Mouse (Mus musculus) Muller cell, postnatal 12 days (primary cell): ENCODE results near the gene Cdh4.

Experiments used
- DNase-seq: peaks from one replicate; pipeline ENCODE4 v3.0.0-alpha.2; 2015; ENCODE audit errors: inconsistent ontology term

Gene Cdh4

DNA sequence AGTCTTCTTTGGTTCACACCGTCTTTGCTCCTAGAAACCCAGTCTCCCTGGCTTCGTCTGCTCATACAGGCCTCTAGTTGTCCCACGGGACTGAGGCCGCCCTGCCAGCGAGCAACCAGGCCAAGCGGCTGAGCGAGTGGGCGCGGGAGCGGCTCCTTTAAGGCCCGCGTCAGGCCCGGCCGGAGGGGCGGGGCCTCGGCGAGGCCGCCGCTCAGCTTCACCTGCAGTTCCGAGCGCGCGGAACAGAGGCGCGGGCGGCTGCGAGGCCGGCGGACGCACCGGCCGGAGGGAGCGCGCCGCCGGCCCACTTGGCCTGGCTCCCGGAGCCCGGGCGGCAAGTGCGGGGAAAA is at the start of gene Cdh4:
Gene Cdh4 (plus strand): TSS at position 241 of the 350 bp plus-strand sequence.
- peak; percentile 84 for DNase-seq

DNA sequence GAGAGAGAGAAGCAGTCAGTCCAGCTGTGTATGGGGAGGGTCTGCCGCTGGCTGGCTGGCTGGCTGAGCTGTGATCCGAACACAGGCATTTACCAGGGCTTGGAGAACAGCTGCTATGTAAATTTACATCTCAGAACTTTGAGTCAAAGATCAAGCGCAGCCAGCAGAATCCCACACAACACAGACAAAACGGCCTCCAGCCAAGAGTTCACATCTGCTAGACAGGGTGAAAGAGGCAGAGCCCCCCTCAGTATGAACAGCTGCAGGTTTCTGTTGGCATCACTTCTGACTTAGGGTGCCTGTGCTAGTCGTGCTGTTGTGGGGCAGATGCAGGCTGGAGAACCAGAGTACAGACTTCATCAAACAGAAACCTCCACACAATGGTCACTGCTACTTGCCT is 46.8 kb upstream of the Cdh4 start:
- DNase-seq = no peak

DNA sequence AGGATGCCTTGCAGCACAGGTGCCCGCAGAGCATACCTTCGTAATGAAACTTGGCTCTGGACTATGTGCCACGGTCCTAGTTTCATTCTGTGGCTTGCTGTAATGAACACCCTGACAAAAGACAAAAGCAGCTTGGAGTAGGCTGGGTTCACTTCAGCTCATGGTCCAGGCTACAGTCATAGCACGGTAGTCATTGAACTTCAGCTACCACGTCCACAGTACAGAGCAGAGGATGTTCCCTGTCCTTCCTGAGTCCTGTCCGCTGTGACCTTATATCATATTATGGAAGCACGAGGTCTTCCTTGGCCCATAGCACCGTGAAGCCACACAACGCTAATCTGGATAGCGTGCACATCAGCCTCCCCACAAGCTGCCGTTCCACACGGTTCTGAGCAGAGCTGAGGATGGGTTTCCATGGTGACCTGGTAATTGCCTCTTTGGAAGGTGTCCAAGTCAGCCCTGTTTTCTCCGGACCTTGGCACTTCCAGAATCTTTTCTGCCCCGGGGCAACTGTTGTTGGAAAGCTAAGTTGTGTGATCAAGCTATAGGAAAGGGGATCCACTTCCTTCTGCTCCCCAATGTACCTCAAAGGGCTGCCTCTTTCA is 42.5 kb upstream of the Cdh4 start:
- peak; percentile 11 for DNase-seq

DNA sequence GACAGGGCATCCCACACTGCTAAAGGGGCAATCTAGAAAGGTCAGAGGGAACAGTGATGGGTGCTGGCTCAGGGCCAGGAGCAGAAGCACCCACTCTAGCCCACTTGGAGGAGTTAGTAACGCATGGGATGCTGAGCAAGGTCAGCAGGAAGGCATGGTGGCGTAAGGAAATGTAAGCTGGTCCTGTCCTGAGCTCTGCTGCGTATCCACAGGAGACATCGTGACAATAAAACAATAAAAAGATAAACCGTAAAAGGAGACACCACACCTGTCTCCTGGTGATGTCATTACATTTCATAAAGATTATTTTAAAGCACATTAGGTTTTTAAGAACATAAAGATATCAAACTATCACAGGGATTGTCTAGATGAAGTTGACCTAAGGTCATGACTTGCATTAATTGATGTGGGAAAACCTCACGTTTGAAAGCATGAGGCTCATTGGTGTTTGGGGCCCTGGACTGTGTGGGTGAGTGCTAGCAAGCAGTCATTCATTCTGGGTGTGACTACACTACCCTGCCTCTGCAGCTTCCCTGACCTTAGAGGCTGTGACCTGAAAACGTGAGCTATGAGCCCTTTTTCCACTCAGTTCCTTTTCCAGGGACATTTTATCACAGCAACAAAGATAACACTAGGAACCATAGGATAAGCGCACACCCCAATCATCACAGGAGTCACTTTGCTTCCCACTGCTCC is 31.2 kb upstream of the Cdh4 start:
- DNase-seq = no peak

DNA sequence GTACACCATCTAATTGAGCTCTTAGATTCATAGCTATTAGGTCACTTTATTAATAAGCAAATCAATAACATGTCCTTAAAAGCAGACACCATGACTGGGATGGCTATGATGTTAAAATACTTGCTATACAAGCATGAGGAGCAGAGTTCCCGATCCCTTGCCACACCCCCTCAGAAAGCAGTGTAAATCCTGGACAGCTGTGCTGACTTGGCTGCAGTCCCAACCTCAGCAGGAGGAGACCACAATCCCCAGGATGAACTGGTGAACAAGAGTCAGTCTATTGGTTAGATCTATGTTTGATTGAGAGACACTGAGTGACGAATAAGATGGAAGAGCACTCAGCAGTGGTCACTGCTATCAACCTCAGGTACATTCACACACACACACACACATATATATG is 29.3 kb upstream of the Cdh4 start:
- DNase-seq = no peak

DNA sequence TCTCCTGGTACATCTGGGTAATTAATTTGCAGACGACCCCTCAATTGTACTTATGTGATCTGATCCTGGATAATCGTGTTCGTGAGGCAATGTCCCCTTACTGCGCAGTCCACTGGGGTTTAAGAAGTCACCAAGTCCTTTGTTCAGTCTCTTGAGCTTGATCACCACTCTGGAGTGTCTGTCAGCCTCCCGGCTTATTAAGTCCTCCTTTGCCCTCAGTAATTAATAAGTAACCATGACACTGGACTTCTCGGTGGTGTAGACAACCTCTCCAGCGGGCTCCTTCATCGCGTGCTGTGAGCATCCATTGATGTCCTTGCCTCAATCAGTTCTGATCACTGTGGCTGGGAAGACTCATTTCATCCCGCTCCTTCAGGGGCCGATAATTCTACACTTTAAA is 28.0 kb upstream of the Cdh4 start:
- no peak for DNase-seq

DNA sequence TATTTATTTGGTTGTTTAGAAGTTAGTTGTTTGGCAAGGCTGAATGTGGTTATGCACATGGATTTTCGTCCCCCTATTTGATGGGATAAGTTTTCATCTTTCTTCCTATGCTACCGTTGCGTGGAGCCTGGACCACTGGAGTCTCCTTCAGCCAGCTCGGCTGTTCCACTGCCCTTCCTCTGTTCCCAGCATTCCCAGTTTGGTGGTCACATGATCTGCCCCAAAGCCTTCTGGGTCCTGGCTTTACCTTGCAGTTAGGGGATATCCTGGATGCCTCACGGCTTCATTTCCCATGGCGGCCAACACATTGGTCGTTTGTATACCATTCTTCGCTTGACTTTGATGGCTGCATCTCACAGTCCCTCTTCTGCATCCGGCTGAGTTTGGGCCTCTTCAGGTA is 27.5 kb upstream of the Cdh4 start:
- DNase-seq = no peak

DNA sequence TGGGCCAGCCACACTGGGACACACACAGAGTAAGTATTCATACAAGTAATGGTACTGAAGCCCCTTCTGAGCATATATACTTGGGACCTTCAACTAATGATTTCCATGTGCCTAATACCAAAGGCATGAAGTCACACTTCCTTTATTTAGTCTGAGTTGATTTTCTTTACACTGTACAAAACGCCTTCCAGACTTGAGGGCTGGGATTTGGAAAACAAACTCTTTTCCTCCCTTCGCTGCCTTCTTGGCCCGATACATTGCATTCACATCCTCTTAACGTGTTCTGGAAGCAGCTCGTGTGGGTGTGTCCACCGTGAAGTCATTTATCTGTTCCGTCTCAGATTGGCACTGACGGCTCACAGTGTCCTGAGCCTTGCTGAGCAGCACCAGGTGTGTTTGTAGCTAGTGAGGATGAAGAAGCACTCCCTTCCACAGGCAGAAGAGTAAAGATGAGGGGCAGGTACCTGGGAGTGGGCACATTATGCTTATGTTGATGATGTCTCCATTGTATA is 26.3 kb upstream of the Cdh4 start:
- DNase-seq = no peak

DNA sequence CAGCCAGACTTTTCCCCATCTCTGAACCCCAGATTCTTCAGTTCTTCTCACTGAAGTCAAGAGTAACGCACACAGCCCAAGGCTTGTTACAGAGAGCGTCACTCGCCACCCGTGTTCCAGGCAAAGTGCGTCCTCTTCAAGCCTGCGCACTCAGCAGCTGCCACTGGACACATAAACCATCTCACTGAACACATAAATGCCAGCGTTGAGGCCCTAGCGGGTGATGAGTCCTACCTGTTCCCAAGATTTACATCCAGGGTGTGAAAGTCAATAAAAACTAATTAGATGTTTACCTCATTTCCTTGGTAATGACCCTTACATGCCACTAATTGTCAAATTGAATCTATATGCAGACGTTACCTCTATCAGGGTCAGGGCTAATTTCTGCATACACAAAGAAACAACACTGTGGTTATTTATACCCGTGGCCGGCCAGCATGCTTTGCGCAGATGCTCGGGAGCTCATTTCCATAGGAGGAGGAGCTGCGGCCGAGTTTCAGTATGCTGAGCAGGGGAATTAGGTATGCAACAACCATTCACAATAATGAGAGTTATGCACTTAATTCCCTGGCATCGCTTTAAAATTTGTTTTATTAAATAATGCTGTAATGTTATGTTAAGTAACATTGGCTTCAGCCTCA is 25.5 kb upstream of the Cdh4 start:
- DNase-seq = no peak

DNA sequence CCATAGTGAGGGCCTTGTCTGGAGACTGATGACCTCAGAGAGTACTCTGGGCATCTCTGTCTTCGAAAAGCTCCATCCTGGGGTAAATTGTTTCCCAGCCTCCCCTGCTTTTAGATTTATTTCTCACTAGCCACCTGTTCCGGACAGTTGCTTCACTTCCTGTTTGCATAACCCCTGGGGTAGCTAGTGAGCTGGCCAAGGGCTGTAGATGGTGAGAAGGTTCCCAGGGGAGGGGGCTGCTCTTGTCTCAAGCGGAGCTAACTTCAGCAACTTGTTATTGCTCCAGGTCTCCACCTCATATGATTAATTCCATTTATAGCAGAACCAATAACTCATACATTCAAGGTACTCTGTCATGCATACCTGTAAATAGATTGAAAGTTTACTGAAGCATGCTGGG is 16.6 kb upstream of the Cdh4 start:
- DNase-seq = no peak

DNA sequence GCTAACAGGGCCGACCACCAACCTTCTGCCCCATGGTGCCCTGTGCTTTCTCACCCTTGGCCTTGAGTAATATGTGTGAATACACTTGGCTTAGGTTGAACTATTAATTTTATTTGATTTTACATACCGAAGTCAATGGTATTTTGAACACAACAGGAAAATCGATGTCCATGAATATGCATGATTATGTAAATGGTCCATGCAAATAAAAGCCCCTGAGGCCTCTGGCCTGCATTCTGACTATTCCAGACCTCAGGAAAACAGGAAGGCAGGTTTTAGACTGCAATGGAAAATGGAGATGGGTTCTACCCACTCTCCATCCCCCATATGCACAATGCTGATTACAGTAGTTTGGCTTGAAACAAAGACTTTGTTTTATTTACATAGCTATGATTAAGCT is 13.3 kb upstream of the Cdh4 start:
- DNase-seq = no peak

DNA sequence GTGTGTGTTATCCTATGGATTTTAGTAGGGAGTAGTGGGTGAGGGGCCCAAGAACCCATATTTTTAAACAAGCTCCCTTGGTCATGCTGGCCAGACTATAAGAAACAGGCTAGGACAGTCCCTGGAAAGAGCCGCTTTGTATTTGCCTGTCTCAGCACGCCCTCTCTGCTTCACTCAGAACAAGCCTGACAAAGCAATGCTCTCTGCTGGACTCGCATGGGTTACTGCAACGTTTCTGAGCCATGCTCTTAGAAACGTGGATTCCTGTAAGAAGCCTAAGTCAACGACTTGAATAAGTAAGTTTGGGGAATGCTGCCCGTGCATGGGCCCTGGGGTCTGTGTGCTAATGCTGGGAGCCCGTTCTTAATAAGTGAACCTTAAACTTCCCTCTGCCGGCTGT is 2.1 kb upstream of the Cdh4 start:
- DNase-seq = no peak

DNA sequence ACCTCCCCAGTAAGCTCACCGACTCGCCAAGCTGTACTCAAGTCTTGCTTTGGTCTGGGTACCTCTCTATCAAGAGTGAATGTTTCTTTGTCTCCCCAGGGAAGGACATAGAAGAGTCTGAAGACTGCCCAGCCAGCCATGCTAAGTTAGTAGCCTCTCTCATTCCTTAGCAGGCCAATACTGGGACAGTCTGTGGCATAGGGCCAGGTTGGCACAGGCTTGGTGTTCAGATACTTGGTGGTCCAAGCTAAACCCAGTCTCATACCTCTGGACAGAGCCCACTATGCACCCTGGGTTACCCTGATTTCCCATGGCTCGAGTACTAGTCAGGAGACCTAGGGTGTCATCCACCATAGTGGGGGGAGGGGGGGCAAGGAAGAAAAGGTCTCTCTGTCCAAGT is 1.1 kb upstream of the Cdh4 start:
- DNase-seq = peak; percentile 6

DNA sequence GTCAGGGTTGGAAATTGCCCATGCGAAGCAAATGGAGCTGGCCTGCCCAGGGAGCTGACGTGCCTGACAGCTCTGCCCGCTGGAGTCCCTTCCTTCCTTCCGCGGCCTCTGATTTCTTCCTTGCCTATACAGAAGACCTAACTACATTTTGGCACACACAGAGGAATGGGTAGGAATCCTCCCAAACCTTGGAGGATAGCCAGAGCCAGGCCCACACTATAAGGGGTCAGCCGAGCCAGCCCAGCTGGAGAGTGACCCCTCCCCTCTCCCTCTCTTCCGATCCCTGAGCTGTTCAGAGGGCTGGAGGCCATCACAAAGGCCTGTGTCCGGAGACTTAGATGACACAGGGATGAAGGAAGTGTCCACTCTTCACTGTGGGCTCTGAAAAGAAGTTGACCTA is 514 bp upstream of the Cdh4 start:
- peak; percentile 69 for DNase-seq

DNA sequence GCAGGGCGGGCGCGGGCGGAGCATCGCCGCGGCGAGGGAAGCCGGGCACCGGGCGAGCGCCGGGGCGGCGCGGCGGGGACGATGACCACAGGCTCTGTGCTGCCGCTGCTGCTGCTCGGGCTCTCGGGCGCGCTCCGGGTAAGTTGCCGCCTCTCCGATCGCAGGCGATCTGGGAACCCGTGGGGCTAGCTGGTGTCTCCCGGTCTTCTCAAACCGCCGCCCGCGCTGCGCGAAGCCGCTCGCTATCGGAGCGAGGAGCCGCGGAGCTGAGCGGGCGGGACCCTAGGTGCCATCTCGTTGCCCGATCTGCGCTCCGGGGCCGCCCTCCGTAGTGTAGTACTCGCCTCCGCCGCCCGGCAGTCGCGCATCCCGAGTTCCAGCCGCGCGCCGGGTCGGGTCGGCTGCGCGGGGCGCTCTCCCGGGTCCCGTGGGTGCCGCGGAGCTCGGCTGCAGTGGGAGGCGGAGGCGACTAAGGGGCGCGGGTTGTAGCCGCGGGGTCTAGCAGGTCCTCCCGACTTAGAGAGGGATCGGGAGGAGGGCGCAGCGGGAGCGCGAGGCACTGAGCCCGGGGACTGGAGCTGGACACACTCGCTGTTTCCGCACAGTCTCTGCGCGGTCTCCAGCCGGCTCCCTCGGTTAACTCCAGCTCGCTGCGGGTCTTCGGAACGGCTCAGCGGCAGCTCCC is 452 bp downstream of the Cdh4 start:
- DNase-seq = peak; percentile 84

DNA sequence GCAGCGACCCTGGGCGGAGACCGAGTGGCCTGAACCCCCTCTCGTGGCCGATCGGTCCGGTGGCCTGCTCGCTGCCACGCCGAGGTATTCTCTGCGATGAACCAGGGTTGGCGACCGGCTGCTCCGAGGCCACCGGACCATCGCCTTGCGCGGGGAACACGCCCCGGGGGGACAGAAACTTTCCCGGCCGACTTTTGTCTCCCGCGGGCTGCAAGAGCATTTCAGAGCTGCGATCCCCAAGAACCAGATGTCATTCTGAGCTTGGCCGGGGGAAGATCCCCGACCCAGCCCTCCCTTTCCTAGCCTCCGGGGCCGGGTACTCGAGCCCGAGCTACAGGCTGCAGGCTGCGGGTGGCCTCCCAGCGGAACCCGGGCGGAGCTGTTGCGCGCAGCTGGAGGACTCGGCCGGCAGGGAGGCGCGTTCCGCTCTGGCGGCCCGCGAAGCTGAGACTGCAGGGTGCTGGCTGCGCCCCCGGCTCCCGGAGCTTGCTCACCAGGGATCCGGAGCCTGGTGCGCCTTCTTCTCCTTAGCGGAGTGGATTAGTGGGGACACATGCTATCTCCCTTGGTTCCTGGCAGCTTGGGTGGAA is 1.1 kb downstream of the Cdh4 start:
- peak; percentile 61 for DNase-seq

DNA sequence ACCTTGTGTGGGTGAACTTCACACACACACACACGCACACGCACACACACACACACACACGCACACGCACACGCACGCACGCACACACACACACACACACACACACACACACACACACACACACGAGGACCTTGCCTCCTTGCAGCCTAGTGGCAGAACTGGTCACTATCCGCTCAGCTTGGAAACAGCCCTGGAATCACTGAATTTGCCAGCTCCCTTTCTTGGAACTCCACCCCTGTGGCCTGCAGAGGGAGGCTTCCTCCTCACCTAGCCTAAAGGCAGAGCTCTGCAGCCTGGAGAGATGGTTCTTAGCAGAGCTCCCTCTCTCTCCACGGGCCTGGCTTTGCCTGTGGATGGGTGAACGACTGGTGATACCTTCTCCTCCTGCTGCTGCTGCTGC is 1.7 kb downstream of the Cdh4 start:
- DNase-seq = peak; percentile 17

DNA sequence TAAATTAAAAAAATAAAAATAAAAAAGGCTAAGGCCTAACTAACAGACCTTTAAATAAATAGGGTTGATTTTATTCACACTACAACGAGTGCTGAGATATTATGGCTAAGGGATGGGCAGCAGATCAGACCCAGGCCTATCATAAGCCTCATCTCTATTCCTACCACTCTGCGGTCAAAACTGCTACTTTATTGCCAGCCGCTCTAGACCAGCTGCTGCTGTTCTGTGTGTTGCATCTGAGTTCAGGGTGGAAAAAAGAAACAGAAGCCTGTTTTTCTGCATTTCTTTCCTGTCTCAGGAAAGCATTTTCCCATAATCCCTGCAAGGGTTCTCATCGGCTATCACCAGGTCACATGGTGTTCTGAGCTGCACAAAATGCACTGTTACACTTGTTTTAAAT is 6.0 kb downstream of the Cdh4 start:
- DNase-seq = no peak

DNA sequence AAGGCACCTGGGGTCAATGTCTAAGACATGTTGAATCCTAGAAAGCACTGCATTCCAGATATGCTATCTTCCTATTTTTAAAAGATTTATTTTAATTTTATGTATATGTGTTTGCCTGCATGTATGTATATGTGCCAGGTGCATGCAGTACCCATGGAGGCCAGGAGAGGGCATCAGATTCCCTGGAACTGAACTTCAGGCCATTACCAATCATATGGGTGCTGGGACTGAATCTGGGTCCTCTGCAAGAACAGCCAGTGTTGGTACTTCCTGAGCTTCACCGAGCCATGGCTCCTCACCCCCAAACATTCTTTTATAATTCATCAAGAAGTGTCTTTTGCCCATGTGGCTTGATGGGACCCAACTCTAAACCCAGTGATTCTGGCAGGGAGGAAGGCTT is 6.8 kb downstream of the Cdh4 start:
- no peak for DNase-seq

DNA sequence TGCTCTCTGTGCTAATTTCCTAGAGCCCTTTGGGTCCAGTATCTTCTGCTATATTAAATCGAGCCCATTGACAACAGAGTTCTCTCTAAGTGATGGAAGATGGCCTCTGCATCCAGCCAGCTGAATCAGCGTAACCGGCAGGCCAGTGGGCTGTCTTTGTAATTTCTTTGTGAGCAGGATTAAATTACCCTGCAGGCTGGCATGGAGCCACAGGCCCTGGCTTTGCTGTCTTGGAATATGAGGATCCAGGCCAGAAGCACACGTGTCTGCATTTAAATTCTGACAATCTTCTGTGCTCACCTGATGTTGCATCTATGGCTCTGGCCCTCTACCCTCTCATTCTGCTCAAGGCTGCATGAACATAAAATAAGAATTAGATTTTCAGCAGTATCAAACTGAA is 17.0 kb downstream of the Cdh4 start:
- no peak for DNase-seq

DNA sequence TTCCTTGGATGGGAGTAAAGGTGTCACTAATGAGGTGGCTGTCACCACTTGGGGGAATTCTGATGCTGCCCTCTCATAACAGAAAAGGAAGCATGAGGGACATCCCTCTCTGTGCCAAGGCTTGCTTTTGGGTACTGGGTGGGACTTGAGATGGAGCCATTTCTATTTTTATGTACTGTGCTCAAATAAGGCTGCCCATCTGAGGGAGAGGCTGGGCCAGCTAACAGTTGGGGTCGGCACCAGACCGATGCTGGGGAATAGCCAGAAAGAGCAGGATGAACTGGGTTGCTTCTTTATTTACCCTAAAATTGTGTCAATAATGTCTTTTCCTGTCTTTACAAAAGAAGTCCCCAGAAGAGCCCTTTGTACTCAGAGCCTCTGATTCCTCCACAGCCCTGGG is 17.4 kb downstream of the Cdh4 start:
- DNase-seq = no peak

DNA sequence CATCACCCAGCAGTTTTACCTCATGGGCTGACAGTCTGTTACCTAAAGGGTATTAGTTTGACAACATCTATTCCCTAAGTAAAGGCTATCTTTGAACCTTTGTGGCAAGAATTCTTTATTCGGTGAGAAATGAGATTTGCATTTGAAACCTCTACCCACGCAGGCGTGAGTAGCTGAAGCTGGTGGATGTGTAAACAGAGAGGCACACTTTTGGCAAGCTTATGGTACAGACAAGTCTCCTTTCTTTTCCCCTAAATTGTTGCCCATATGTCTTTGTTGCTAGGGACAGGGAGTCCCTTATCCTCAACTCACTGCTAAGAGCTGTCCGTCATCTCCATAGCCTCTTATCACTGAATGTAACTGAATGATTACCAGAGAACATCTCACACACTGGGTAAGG is 21.3 kb downstream of the Cdh4 start:
- no peak for DNase-seq
